Mouse (Mus musculus): ENCODE results near the gene Sntg2. TPM values are rescaled to one million over a fixed set of nuclear protein-coding genes. Genes with fewer than 3 reads are reported as not detected.

Gene Sntg2
- polyA plus RNA-seq, 1 experiment from 2014 or later: 3.3 TPM

DNA sequence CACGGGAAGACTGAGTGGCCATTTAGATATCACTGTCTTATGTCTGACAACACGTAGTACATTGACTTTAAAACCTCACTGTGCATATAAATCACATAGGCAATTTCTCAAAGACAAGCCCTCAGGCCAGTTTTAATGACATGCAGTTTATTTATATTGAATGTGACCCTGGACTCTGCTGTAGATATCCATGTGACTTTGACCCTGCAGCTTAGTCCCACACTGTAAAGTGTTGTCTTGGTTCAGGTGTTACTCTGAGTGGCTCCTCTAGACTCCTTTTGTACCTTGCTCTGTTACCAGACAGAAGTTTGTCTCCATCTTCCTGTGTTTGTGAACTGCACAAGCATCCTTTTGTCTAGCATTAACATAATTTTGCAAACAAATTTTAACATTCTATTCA, 112.0 kb downstream of the Sntg2 start:
- H3K4me1 ChIP-seq: no peaks in the 10 kb centered on the region
- no peak for ATAC-seq (replicated peaks)
- no peak overlapping the region for H3K4me2 ChIP-seq (replicated peaks)
- H3K4me3 ChIP-seq: no peak overlapping the region
- H3K27me3 ChIP-seq: no peaks in the 10 kb centered on the region
- H3K9ac ChIP-seq (replicated peaks): no peak overlapping the region
- 63% methylated on average over 2 of the region's 2 CpGs for WGBS
- H3K9me3 ChIP-seq: no peaks in the 10 kb centered on the region
- H3K36me3 ChIP-seq: no peaks in the 10 kb centered on the region
- H3K27ac ChIP-seq (replicated peaks): no peak overlapping the region

DNA sequence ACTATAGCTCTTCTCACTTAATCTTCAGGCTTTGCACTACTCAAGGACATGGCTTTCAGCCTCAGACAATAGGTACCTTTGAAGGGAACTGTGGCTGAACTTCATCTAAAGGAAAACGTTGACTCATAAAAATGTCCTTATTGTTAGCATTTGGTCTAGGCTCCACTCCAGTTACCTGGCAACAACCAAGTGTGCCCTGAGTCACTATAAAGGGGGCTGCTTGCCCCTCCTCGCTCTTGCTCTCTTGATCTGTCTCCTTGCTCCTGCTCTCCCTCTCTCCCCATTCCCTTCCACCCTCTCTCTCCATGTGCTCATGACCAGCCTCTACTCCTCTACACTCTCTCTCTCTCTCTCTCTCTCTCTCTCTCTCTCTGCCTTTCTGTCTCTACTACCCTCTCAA, 114.5 kb downstream of the Sntg2 start:
- Histone ChIP-seq H3K9ac (replicated peaks) (no peak overlapping the region), H3K36me3 (no peaks in the 10 kb centered on the region), H3K4me1 (no peaks in the 10 kb centered on the region), H3K27me3 (no peaks in the 10 kb centered on the region), H3K4me3 (no peak overlapping the region), H3K4me2 (replicated peaks) (no peak overlapping the region), H3K27ac (replicated peaks) (no peak overlapping the region), H3K9me3 (no peaks in the 10 kb centered on the region)
- ATAC-seq (replicated peaks): no peak
- 67% methylated on average over 2 of the region's 2 CpGs for WGBS

DNA sequence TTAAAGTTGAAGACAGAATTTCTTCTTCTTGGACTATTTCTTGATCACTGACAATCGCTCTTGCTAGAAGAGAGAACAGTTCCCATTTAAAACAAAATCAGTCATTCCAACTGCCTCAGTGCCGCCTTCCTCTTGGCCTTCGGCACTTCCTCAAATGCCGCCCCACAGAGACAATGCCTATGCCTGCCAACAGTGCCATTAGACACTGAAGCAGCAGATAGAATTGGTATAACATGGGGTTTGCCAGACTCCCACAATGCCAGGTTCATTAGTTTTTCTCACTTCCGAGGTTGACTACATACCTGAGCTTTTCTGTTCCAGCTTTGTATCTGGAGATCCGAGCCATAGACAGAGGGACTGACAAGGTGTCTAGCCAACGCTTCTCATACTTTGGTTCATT, 115.5 kb downstream of the Sntg2 start:
- Histone ChIP-seq H3K4me2 (replicated peaks) (no peak overlapping the region), H3K4me3 (no peak overlapping the region), H3K27me3 (no peaks in the 10 kb centered on the region), H3K9ac (replicated peaks) (no peak overlapping the region), H3K36me3 (no peaks in the 10 kb centered on the region), H3K4me1 (no peaks in the 10 kb centered on the region), H3K9me3 (no peaks in the 10 kb centered on the region), H3K27ac (replicated peaks) (no peak overlapping the region)
- WGBS: 84% methylated on average over 7 of the region's 7 CpGs
- no peak for ATAC-seq (replicated peaks)

DNA sequence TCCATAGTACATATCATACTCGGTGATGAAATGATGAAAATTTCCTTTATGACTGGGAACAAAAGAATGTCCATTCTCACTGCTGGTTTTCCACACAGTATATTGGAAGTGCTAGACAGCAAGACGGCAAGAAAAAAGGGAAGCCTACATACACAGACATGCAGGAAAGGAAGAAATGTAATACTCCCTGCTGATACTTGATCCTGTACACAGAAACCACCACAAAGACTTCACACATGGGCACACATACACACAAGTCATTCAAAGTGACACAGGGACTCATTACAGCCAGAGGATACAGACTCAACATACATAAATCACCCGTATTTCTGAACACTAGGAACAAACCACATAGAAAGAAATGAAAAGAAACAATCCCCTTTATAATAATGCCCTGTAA, 117.0 kb downstream of the Sntg2 start:
- no peaks in the 10 kb centered on the region for H3K27me3 ChIP-seq
- H3K4me3 ChIP-seq: no peak overlapping the region
- H3K27ac ChIP-seq (replicated peaks): no peak overlapping the region
- H3K4me2 ChIP-seq (replicated peaks): no peak overlapping the region
- no peaks in the 10 kb centered on the region for H3K9me3 ChIP-seq
- no peaks in the 10 kb centered on the region for H3K4me1 ChIP-seq
- no peak overlapping the region for H3K9ac ChIP-seq (replicated peaks)
- 56% methylated on average over 3 of the region's 3 CpGs for WGBS
- no peaks in the 10 kb centered on the region for H3K36me3 ChIP-seq
- no peak for ATAC-seq (replicated peaks)

DNA sequence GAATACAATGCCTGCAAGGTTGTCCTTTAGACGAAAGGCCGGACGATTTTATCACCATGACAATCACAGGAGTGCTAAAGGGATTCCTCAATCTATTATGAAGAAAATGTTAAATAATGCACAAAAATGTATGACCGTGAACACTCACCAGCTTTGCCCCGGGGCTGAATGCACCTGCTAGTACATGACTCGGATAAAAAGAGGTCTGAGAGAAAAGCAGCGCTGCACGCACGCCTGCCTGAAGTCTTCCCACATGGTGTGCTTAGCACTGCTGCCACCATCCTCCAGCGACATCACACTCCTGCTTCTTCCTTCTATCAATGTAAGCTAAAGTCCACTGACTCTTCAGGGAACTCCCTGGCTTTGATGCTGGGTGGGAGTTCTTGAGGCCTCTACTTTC, 118.6 kb downstream of the Sntg2 start:
- no peaks in the 10 kb centered on the region for H3K36me3 ChIP-seq
- H3K27me3 ChIP-seq: no peaks in the 10 kb centered on the region
- no peaks in the 10 kb centered on the region for H3K4me1 ChIP-seq
- no peak overlapping the region for H3K4me3 ChIP-seq
- no peak overlapping the region for H3K9ac ChIP-seq (replicated peaks)
- no peak overlapping the region for H3K27ac ChIP-seq (replicated peaks)
- H3K4me2 ChIP-seq (replicated peaks): no peak overlapping the region
- no peaks in the 10 kb centered on the region for H3K9me3 ChIP-seq
- no peak for ATAC-seq (replicated peaks)
- 84% methylated on average over 10 of the region's 10 CpGs for WGBS

DNA sequence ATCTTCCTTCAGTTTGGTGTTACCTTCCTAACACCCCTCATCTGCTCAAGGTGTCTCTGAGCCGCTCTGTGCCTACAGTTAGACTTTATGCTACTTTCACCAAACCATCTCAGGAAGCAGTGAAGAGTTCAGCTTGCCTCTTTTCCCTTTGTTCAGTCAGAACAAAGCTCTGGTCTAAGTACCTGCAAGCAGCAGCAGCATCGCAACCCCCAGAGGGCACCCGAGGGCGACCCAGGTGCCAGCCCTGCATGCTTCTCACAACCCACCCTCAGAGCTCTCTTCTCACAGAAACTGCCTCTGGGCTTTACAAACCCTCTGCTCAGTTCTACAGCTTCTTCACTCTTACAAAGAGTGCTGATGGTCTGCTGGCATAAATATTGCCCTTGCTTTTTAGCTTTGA, 120.8 kb downstream of the Sntg2 start:
- Histone ChIP-seq H3K36me3 (no peaks in the 10 kb centered on the region), H3K4me2 (replicated peaks) (no peak overlapping the region), H3K27me3 (no peaks in the 10 kb centered on the region), H3K9me3 (no peaks in the 10 kb centered on the region), H3K27ac (replicated peaks) (no peak overlapping the region), H3K4me3 (no peak overlapping the region), H3K9ac (replicated peaks) (no peak overlapping the region), H3K4me1 (no peaks in the 10 kb centered on the region)
- WGBS: 92% methylated on average over 4 of the region's 4 CpGs
- ATAC-seq (replicated peaks): no peak

DNA sequence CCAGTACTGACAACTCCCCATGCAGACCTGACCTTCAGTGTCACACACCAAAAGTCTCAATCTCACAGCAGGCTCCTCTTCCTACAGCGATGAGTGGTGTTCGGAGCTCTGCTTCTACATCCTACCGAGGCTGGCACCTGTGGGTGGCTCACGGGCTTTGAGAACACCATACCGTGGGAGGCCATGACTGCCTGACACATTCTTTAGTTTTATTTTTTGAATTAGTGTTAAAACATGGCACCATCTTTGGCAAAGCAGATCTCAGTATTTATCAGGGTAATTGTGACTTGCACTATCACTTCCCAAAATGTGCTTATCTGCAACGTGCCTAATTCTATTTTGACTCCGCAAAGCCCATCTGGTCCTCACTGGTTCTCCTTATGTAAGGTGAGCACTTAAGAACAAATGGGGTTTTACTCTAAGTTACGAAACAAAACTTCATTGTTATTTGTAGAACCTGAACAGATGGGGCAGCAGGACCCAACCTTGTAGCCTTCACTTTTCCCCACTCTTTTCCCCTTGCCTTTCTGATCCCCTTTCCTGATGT, 121.8 kb downstream of the Sntg2 start:
- H3K27me3 ChIP-seq: no peaks in the 10 kb centered on the region
- no peaks in the 10 kb centered on the region for H3K4me1 ChIP-seq
- ATAC-seq (replicated peaks): no peak
- WGBS: 93% methylated on average over 8 of the region's 8 CpGs
- H3K27ac ChIP-seq (replicated peaks): no peak overlapping the region
- no peak overlapping the region for H3K4me3 ChIP-seq
- no peak overlapping the region for H3K9ac ChIP-seq (replicated peaks)
- H3K4me2 ChIP-seq (replicated peaks): no peak overlapping the region
- H3K36me3 ChIP-seq: no peaks in the 10 kb centered on the region
- H3K9me3 ChIP-seq: no peaks in the 10 kb centered on the region

DNA sequence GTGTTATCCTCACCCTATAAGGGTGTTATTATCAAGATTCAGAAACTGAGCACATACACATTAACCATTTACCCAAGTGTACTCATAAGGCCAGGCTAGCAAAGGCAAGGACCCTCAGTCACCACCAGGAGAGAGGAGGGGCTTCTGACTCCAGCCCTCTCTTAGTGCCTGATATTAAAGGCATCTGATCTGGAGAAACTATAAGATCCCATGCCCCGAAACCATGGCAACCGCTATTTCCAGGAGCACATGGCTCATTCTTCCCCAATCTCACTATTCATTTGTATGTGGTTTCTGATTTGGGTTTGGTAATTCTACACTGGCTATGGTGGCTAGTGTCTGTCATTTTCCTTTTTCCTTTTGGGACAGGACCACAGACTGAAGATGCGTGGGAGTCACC, 124.1 kb downstream of the Sntg2 start:
- Histone ChIP-seq H3K9me3 (no peaks in the 10 kb centered on the region), H3K9ac (replicated peaks) (no peak overlapping the region), H3K27me3 (no peaks in the 10 kb centered on the region), H3K4me2 (replicated peaks) (no peak overlapping the region), H3K4me3 (no peak overlapping the region), H3K27ac (replicated peaks) (no peak overlapping the region), H3K36me3 (no peaks in the 10 kb centered on the region), H3K4me1 (no peaks in the 10 kb centered on the region)
- 95% methylated on average over 3 of the region's 3 CpGs for WGBS
- ATAC-seq (replicated peaks): no peak

DNA sequence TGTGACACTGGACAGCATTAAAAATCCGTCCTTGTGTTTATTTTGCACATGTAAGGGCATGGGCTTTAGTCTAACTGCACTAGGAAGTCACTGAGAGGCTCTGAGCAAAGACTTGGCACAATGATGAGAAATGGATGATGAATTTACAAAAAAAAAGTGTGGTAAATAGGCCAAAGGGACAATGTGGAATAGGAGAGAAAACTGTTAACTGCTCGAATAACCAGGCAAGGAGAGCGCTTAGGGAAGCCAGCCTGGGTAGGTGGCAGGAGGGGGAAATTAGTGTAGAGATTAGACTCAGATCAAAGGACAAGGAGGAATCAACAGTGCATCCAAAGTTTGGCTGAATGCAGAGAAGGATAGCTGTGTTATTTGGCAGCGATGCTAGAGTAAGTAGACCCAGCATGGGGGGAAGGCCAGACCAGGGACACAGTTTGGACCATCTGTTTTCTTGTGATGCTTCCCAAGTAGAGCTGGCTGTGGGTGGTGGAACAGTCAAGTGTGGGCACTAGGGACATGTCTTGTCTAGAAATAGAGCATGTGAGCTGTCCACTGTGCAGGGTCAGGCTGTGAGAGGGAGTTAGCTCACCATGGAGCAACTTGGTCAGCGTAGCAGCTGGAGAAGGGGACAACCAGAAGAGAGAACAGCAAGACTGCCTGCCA, 126.8 kb downstream of the Sntg2 start:
- no peaks in the 10 kb centered on the region for H3K4me1 ChIP-seq
- 85% methylated on average over 5 of the region's 5 CpGs for WGBS
- H3K4me3 ChIP-seq: no peak overlapping the region
- H3K4me2 ChIP-seq (replicated peaks): no peak overlapping the region
- H3K9me3 ChIP-seq: no peaks in the 10 kb centered on the region
- no peak overlapping the region for H3K9ac ChIP-seq (replicated peaks)
- H3K27ac ChIP-seq (replicated peaks): no peak overlapping the region
- ATAC-seq (replicated peaks): no peak
- H3K27me3 ChIP-seq: no peaks in the 10 kb centered on the region
- no peaks in the 10 kb centered on the region for H3K36me3 ChIP-seq

DNA sequence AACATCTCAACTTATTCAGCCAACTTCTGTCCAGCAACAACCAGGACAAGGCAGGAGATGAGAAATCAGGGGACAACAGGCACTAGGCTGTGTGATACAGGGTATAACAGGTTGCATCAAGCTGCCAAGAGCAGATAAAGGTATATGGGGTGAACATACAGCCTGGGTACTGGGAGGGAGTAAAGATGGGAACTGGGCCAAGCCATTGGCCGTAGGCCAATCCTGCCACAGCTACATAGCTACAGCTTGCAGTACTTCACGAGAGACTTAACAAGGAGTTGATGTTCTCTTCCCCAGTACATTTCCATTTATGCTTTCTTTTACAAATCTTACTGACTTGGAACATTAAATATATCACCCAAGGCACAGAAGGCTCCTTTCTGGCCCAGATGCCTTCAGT, 129.0 kb downstream of the Sntg2 start:
- Histone ChIP-seq H3K4me2 (replicated peaks) (no peak overlapping the region), H3K27me3 (no peaks in the 10 kb centered on the region), H3K27ac (replicated peaks) (no peak overlapping the region), H3K9ac (replicated peaks) (no peak overlapping the region), H3K4me1 (no peaks in the 10 kb centered on the region), H3K9me3 (no peaks in the 10 kb centered on the region), H3K4me3 (no peak overlapping the region), H3K36me3 (no peaks in the 10 kb centered on the region)
- no peak; the same call in 1 of the 2 replicates for ATAC-seq (replicated peaks)
- WGBS: 28% methylated on average over 2 of the region's 2 CpGs

DNA sequence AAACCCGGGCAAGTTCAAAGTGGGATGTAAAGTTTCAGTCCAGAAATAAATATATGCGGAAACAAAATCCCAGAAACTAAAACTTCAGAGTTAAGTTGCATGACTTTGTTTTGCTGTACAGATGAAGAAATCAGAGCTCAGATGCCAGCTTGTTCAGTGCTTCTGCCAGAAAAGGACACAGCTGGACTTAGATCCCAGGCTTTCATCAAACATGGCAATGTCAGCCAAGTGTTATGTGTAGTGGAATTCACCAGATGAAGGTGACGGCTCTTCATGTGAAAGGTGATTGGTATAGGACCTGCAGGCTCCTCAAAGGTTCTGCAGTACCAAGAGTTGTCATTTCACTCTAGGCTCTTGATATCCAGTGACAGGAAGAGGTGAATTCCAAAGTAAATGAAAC, 132.3 kb downstream of the Sntg2 start:
- Histone ChIP-seq H3K4me1 (no peaks in the 10 kb centered on the region), H3K4me2 (replicated peaks) (no peak overlapping the region), H3K9ac (replicated peaks) (no peak overlapping the region), H3K27ac (replicated peaks) (no peak overlapping the region), H3K27me3 (no peaks in the 10 kb centered on the region), H3K9me3 (no peaks in the 10 kb centered on the region), H3K4me3 (no peak overlapping the region), H3K36me3 (no peaks in the 10 kb centered on the region)
- no peak for ATAC-seq (replicated peaks)
- 86% methylated on average over 3 of the region's 3 CpGs for WGBS

DNA sequence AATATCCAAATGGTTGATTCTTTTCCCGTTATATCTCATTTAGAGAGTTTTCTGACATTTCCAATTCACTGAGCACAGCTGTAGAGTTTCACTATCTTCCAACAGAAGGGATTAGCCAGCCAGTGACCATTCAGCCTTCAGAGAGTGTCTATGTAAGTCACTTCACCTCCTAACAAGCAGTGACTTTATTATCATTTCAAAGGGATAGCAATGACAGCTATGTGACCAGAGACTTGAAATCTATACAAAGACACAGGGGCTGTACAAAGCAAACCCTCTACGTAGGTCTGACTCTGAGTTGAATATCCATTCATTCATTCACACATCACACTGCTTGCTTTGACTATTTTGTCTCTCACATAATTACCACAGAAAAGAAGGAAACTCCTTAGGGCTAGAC, 138.2 kb downstream of the Sntg2 start:
- Histone ChIP-seq H3K9me3 (no peaks in the 10 kb centered on the region), H3K4me3 (no peak overlapping the region), H3K27me3 (no peaks in the 10 kb centered on the region), H3K27ac (replicated peaks) (no peak overlapping the region), H3K9ac (replicated peaks) (no peak overlapping the region), H3K4me1 (no peaks in the 10 kb centered on the region), H3K36me3 (no peaks in the 10 kb centered on the region), H3K4me2 (replicated peaks) (no peak overlapping the region)
- no peak for ATAC-seq (replicated peaks)
- 15% methylated on average over 2 of the region's 2 CpGs for WGBS

DNA sequence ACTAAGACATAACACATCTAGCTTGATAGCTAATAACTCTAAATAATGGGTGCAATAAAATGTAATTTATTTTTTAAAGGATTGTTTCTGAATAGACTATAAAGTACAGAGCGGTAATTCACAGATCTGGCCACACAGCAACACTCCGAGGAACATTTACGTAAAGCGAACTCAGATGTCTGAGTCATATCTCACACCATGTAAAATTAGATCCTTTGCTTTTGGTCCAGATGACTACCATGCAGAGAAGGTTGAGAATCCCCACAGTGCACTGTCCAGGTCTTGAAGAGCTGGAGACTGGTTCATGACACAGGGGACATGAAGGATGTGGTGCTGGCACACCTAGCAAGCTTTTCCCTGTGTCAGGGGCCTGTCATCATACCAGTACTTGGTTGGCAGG, 145.2 kb downstream of the Sntg2 start:
- ATAC-seq (replicated peaks): no peak
- H3K4me3 ChIP-seq: no peak overlapping the region

More for the DNA sequence above, 145.2 kb downstream of the Sntg2 start:
- Histone ChIP-seq H3K9ac (replicated peaks) (no peak overlapping the region), H3K4me1 (no peaks in the 10 kb centered on the region), H3K27ac (replicated peaks) (no peak overlapping the region), H3K9me3 (no peaks in the 10 kb centered on the region), H3K4me2 (replicated peaks) (no peak overlapping the region), H3K36me3 (no peaks in the 10 kb centered on the region), H3K27me3 (no peaks in the 10 kb centered on the region)
- WGBS: 94% methylated on average over 4 of the region's 4 CpGs
